Mouse (Mus musculus): ENCODE data around the gene Atg7.

The Atg7 gene

DNA sequence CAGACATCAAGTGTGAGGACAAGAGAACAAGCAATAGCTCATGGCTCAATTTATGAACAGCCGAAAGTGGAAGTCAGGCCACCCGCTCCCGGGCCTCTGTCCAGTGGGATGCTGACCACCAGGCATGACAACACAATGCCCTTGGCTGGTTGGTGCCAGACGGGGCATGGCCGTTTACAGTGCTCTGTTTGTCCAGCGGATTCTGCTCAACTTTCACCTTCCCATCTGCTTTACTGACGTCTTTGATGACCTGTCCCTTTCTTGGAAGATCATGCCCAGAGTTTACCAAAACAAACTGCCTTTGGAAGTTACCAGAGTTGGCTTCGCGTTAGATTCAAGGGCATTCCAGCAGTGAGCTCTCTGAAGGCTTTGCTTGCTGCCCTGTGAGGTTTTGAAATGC is 93.5 kb downstream of the Atg7 start:
- 90% methylated on average over 9 of the region's 9 CpGs for WGBS

DNA sequence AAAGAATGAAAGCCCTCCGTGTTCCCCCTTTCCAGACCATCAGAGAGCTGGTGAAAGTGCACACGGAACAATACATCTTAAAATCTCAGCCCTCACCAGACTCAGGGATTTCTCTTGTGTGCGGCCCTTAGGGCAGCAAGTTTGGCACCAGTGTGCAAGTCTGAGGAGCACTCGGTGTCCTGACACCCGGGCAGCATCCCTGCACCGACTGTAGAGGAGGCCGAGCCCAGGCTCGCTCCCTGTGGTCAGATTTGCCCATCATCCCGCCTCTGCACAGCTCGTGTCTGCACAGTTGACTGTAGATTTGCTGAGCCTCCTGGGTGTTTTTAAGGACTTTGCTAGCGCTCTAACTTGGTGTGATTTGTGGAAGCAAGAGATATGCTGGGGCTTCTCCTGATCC is 94.3 kb downstream of the Atg7 start:
- WGBS, result 94% methylated on average over 11 of the region's 11 CpGs

DNA sequence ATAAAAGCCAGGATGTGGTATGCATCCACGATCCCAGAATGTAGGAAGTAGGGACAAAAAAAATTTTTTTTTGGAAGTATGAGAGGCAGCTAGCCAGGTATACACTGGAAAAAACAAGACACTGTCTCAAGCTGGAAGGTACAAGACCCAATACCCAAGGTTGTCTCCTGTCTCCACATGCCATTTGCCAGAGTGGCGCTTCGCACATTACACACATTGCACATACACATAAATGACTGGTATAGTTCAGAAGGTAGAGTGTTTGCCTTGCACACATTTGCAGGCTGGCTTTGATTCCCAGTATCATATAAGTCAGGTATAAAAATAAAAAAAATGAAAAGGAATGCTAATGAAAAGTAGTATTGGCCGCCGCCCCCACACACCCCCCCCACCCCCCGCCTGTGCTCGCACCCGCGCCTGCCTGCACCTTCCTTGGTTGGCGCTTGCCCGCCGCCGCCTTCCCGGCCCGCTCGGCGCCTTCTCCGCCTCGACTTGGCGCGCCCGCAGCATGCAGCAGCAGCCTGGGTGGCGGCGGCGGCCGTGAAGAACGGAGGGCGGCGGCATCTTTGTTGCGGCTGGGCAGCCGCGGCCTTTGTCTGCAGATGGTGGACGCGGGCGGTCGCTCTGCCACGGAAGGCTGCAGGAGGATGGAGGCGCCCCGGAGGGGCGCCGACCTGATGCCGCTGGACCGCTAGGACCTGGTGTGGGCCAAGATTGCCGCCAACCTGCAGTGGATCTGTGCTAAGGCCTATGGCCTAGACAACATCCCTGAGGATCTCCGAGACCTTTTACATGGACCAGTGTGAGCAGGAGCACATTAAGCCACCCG is 95.2 kb downstream of the Atg7 start:
- WGBS, result 29% methylated on average over 46 of the region's 46 CpGs

DNA sequence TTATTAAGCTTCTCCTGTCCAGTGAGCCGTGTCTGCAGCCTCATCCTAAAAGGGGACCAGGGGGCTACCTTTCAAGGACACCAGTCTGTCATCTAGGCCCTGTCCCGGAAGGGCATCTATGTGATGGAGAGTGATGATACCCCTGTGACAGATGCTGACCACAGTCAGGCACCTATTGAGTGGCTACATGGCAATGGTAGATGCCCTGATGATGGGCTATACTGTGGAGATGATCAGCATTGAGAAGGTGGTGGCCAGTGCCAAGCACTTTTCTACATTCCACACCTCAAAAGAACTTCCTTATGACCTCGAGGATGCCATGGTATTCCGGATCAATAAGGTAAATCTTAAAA is 95.8 kb downstream of the Atg7 start:
- WGBS, result 96% methylated on average over 4 of the region's 4 CpGs

DNA sequence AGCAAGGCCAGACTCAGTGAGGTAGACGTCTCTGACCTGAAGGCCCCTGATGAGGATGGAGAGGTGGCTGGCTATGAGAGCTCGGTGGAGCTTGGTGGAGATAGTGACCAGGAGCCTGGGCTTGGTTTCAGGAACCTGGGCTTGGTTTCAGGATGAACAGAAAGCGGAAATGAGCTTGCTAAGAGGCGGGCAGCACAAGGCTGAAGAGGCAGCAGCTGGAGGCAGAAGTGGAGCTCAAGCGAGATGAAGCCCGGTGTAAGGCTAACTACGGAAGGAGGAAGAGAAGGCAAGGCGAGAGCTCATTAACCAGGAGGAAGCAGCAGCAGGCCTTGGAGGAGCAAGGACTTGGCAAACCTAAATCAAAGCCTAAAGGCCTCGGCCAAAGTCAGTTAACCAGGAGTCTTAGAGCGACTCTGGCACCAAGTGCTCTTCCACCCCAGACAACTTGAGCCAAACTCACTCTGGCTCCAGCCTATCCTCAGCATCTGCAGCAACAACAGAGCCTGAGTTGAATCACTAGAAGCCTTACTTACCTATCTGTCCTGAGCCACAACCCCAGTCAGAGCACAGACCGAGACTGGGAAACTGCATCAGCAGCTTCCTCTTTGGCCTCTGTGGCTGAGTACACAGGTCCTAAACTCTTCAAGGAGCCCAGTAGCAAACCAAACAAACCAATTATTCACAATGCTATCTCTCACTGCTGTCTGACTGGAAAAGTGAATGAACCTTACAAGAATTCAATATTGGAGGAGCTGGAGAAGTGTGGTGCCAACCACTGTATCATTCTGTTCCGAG is 99.5 kb downstream of the Atg7 start:
- WGBS, result 83% methylated on average over 12 of the region's 12 CpGs

DNA sequence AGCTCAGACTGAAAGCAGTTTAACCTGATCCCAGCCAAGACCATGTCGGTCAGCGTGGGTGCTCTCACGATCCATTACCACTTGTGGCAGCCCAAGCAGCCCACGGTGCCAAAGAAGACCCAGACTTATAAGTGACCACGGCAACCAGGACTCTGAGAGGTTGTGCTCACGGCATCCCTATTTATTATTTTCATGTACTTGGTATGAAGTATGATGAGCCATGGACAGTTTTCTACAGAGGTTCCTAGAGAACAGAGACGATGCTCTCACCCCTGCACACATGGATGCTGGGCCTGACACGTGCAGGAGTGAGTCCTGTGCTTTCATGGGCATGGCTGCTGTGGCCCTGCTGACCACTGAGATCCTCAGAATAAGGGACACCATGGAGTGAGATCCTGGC is 100.2 kb downstream of the Atg7 start:
- WGBS, result 94% methylated on average over 8 of the region's 8 CpGs

DNA sequence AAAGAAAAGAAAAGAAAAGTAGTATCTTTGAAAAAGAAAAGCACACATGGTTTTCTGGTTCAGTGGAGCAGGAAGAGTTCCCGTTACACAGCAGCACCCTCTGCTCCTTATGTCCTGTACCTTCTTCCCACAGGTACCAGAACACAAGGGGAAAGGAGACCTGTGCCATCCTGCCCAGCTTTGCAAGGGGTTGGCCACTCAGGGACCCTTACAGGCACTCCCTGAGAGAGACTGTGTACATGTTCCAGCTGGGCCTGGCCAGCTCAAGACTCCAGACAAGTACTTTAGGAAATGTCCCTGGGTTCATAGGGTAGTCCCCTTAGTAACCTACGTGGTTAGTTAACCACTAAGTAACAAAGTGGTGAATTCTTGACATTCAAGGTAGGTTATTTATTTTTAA is 100.9 kb downstream of the Atg7 start:
- WGBS, result 99% methylated on average over 2 of the region's 2 CpGs

DNA sequence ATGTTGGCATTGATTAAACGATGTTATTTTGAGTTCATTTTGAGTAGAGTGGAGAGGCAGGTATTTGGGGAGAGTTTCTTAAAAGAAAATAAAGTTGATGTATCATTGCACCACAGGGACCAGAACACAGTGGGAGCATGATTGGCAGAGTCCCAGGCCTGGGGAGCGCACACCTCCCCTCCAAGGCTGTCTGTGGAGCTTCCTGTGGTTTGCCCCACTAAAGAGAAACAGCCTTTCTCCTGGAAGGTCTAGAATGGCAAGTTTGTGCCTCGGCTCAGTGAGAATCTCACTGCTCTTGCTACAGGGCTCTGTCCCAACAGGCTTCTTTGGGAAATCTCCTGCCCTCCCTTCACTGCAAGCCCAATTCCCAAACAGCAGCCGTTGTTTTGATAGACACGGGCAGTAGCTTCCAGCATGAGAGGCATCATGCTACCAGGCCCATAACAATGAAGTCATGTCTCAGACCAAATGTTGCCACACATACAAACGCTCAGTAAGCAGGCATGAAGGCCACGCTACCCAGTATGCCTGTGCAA is 103.6 kb downstream of the Atg7 start:
- WGBS, result 67% methylated on average over 7 of the region's 7 CpGs

DNA sequence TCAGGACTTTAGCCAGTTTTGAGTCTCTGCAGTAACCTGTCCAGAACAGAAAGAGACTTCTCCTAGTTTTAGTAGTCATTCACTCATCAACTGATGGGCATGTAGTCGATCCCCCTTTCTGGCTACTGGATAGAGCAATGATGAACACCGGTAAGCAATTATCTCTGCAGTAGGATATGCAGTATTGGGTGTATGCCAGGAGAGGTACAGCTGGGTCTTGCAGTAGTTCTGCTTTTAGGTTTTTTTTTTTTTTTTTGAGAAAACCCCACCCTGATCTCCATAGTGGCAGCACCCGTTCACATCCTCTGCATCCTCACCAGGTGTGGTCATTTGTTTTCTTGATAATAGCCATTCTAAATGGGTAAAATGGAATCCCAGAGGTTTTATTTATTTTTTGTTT is 105.5 kb downstream of the Atg7 start:
- WGBS, result 81% methylated on average over 3 of the region's 3 CpGs

DNA sequence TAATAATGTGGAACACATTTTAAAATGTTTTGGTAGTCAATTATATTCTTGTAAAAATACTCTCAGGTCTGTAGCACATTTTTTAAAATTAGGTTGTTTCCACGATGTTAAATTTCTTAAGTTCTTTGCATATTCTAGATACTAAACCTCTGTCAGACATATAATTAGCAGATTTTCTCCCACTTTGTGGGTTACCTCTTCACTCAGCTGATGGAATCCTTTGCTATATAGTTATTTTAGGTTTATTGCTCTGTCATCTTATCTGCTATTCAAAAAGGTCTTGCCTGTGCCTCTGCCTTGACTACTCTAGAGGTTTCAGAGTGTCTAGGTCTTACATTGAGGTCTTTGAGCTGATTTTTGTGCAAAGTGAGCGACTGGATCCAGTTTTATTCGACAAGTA is 106.0 kb downstream of the Atg7 start:
- WGBS, result 86% methylated on average over 3 of the region's 3 CpGs

DNA sequence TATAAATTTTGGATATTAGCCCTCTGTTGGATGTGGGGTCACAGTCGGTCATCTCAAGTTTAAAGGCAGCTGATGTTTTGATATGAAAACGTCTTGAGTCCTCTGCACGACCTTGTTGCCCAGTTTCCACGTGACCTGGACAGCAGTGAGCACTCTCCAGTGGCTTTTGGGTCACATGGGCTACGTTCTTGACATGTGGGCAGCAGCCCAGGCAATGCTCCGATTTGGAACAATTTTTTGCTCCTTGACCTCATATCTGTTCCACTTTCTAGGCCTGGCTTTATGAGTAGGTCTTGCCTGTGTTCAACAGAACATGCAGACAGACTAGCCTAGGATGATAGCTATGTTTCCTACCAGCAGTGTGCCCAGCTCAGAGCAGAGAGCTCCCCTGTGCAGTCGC is 115.9 kb downstream of the Atg7 start:
- 93% methylated on average over 7 of the region's 7 CpGs for WGBS

DNA sequence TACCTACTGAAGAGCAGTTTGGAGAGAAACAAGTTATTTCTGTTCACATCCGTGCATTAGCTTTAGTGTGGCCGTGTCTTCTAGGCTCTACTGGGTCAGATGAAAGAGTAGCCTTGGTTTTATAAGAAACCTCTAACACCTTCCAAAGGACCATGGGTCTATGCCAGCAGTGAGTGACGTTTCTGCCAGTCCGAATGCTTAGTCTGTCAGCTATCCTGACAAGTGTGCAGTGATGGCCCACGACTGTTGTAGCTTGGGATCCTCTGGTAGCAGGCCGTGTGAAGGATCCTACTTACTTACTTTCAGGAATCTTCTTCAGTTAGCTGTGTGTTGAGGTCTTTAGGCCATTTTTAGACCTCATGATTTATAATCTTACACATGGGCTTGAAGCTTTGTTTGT is 123.4 kb downstream of the Atg7 start:
- 89% methylated on average over 6 of the region's 6 CpGs for WGBS

DNA sequence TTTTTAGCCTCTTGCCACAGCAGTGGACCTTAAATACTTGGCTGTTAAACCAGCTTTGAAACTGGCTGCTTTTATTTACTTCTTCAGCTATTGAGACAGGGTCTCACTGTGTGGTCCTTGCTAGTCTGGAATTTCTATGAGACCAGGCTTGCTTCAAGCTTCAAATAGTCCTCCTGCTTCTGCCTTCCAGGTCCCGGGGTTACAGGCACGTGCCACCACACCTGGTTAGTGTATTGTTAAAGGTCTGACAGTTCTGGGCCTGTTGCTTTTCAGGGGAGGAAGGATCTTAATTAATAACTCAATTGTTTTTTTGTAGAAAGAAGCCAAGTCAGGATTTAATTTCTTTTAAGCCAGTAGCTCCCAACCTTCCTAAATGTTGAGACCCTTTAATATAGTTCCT is 124.8 kb downstream of the Atg7 start:
- WGBS, result 87% methylated on average over 2 of the region's 2 CpGs

DNA sequence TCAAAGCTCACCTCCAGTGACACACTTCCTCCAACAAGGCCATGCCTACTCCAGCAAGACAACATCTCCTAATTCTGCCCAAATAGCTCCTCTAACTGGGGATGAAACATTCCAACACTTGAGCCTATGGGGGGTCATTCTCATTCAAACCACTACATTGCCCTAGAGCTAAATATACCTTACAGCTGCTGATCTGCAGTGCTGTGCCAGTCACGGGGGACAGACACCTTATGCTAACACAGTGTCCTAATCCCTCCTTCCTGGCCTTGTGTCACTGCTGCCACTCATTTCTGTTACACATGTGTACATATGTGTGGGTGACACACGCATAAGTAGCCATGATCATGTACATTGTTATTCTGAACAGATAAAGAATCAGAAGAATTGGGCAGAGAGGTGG is 127.4 kb downstream of the Atg7 start:
- 93% methylated on average over 2 of the region's 2 CpGs for WGBS

DNA sequence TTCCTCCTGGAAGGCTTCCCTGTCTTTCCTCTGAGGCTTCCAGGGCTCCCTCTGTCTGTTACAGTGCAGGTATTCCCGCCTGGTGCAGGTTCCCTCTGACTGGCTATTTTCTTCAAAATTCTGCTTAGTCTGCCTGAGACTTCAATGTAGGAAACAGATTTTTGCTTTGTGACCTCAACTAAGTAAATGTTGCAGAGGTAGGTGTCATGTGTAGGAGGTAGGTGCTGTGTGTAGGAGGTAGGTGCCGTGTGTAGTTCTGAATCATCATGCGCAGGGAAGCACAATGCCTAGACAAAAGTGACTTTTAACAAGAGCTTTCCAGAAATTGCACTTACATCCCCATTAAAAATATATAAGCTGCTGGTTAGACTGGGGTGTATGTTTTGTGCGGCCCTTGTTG is 128.6 kb downstream of the Atg7 start:
- 70% methylated on average over 4 of the region's 4 CpGs for WGBS

DNA sequence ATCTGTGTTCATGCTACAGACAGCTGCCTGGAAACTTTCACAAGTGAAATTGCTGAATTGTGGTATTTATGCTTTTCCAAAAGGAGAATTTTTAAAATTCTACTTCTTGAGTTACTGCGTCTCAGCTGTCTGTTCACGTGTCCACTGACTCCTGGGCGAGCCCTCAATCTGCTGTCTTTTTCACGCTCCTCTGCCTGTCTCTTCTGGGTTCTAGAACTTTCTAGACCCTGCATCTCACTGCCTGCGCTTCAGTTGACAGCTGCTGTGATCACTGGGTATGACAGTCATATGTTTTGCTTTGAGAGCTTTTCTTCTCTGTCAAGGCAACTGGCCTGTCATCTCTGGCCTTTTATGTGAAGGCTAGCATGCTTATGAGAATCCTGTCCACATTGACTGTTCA is 132.3 kb downstream of the Atg7 start:
- WGBS, result 64% methylated on average over 5 of the region's 5 CpGs

DNA sequence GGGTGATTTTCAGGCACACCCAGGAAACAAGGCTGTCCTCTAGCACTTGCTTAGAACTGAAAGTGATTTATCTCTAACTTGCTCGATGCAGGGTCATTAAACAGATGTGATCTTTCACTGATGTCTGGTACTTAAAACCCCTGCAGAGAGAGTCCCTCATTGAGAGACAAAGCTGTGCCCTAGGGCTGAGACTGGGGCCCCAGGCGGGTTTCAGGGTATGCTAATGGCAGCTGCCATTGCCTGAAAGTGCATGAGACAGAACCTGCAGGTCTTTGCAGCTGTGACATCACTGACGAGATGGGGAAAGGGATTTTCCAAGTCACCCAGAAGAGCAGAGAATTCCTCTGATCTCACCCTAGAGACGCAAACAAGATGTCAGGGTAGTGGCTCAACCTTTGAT is 135.0 kb downstream of the Atg7 start:
- 81% methylated on average over 4 of the region's 4 CpGs for WGBS

DNA sequence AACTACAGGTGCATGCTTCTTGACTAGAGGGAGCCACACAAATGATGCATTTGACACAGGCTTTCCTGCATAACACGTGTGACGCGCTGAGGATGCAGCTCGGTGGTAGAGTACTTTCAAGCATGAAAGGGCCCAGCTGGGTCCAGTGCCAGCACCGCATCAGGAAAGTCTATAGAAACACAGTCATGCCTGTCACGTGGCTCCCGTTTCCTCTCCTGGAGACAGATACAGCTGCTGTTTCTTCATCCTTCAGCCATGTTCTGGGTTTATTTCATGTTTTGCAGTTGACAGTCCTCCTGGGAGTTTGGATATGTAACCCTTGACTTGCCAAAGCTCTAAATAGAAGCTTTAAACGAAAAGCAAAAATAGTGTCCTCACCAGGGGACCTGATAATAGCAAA is 135.8 kb downstream of the Atg7 start:
- WGBS, result 73% methylated on average over 8 of the region's 8 CpGs

DNA sequence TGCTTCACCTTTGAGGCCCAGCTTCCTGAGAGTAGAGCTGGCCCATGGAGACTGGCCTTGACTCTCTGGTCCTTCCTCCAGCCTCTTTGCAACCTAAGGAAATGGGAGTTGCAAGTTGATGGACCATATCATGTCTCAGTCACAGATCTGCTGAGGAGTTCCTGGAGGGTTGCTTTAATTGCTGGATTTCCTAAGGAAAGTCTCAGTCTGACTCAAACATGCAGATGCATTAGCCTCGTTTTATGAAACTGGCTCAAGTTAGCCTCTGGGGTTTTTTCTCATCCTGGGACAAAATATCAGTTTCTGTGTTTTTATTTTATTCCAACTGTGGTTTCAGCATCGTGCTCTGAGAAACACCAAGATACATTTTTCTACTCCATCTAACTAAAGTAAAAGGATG is 137.7 kb downstream of the Atg7 start:
- WGBS, result 89% methylated on average over 2 of the region's 2 CpGs

DNA sequence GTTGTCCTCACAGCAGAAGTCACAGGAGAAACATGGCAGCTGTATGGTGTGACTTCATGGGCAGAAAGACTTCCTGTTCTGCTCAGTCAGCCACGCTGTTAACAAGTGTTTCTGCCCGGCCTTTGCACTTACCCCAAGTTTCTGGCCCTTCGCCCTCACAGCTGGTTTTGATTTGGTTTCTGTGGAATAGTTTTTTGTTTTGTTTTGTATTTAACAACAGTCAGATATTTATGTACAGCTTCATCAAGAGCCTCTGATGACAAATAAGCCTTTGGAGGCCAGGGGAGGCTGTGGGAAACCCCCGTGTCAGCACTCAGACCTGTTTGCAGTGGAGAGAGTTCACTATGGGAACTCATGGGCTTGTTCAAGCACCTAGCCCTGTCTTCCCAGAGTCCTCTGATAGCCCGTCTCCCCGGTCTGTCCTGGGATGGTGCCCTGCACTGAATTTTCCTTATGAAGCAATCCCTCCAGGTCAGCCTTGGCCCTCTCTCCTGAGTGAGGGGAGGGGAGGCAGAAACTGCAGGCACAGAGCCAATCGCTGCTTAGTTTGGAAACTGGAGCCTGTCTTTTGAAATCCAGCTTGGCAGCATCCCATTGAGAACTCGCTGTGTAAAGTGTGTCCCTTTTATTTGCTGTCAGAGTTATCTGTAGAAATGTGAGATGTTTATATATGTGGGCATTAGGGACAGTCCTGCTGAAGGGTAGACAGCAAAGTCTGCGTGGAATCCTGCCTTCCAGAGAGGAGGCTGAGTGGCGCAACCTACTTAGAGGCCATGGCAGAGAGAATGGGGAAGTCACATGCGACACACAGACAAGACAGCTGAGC is 138.7 kb downstream of the Atg7 start:
- 60% methylated on average over 11 of the region's 11 CpGs for WGBS

DNA sequence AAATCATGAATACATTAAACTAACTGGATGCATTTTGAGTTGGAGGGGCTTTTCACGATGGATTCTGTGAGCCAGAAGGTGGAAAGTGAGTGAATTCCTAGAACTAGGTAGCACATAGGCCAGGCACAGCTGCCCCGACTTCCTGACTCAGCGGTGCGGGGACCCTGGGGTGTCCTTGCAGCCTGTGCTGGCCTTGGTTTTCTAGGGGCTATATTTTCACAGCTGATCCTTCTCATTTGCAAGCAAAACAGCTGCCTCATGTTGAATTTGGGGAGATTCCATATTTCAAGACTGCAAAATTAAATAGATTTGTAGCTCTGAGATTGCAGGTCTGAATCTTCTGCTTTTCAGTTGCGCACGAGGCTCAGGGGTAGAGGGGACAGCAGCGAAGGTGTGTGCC is 139.6 kb downstream of the Atg7 start:
- WGBS, result 53% methylated on average over 7 of the region's 7 CpGs

DNA sequence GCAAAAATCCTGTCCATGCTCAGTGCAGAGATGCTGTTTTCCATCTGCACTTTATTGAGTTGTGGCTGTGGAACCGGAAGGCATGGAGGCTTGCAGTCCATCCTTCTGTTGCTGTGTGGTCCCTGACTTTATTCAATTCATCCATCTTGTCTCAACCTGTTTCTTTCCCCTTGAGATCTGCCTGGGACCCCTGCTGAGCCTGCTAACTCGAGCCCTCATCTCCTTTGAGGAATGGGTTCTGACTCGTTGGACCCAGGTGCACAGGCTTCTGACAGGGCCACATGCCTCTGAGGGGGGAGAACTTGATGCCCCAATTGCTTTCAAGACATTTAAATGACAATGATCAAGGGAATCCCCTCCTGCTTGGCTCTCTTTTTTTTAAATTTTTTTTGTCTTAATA is 143.6 kb downstream of the Atg7 start:
- WGBS, result 87% methylated on average over 3 of the region's 3 CpGs
